Mouse (Mus musculus): ENCODE measurements around the gene Nap1l2. TPM values are rescaled to one million over a fixed set of nuclear protein-coding genes. Genes with fewer than 3 reads are reported as not detected.
"Not testable (repeated sequence)": the region's sequence is repeated elsewhere in the genome, so short reads cannot be mapped to it uniquely, and the experiment has no call there.

The Nap1l2 gene
- under 1 TPM in 1 of 2 experiments, not detected in 1; 0.17 TPM for total RNA-seq (2021)

- peak; percentile 6 for DNase-seq
Observed at GRCm38 (mm10) chrX:103186431-103186786, at the start of gene Nap1l2. Gene Nap1l2 (minus strand): TSS chrX:103186640.

DNA sequence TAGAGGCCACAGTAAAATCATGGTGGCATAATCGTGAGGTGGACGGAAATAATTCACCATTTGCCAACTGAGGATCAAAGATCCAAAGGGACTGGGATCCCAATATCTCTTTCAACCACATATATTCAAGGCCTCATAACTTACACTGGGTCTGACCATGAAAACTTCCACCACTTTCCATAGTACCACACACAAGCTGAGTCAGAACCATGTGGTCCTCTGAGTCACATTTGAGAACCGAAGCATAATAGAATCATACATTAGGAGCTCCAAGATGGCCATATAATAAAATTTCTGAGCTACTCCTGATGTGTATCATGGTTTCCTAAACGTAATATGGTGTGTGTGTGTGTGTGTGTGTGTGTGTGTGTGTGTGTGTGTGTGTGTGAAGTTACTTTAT lies 28.8 kb upstream of the Nap1l2 start:
- no peak for DNase-seq

DNA sequence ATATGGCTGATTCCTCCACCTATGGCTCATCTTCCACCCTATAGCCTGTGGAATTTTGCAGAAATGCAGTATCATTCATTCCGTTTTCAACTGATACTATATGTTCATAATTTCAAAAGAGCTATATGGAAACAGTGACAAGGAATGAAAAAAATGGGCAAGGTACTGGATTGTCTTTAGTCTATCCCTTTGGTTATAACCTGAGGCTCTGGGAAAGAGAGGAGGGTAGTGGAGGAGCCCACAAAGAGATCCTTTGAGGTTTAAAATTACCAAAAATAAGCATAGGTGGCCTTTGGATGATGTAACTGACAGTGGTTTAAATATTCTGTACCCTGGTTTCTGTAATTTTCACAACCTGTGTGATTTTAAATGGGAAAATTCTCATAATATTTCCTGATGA lies 389 bp upstream of the Nap1l2 start:
- no peak for DNase-seq

GRCm38 (mm10) chrX:103185781-103186430 lies 534 bp downstream of the Nap1l2 start:
- DNase-seq, result no peak

DNA sequence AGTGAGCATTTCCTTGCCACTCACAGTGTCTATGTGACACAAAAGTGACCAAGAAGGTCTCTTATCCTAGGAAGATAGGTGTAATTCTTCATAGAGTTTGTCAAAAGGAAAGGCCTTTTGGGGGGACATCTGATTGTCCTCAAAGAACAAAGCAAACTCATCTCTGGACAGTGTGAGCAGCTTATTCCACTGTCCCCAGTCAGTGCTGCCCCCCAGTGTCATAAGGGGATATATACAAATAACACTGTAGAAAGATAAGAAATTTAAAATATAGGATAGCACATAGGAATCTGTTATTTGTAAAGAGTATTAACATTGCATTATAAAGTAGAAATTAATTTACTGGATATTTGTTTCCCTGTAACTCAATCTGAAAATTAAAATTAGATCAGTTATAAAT lies 2.9 kb downstream of the Nap1l2 start:
- DNase-seq, result no peak

DNA sequence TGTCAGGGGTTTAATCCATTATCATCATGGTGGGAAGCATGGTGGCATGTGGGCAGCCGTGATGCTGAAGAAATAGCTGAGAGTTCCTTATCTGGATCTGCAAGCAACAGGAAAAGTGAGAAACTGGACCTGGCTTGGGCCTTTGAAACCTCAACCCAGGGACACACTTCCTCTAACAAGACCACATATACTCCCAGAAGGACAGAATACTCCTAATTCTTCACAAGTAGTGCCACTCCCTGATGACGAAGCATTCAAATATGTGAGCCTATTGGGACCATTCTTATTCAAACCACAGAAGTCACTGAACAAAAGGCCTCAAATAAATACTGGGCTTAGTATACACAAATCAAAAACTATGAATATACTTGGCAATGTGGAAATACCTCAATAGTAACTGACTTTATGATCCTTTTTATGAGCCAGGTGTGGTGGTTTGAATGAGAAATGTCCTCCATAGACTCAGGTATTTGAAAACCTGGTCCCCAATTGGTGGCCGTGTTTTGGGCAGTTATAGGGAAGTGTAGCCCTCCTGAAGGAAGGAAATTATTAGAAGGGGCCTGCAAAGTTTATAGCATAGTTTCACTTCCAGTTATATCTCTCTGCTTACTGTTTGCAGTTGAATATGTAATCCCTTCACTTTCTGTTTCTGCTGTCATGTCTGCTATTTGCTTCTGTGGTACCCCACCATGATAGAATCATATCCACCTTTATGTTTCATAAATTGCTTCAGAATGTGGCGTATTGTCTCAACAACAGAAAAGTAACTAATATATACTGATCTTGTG lies 6.5 kb downstream of the Nap1l2 start:
- DNase-seq, result no peak

GRCm38 (mm10) chrX:103164948-103165605 lies 21.4 kb downstream of the Nap1l2 start:
- not testable (repeated sequence) for DNase-seq

DNA sequence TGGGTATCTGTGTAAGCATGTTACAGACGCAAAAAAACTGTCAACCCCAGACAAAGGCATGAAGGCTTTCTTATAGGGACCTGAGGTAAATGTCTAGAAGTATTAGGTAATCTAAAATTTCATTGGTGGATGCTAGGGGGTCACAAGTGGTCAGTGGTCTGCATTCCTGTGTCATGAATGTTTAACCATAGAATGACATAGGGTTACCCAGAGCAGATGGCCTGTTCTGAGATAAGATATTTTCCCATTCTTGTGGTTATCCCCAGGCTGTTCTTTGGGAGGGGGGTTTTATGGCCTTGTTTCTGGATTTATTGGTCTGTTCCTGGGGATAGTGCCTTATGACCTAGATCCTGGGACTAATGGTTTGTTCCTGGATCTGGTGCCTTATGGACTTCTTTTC lies 30.3 kb downstream of the Nap1l2 start:
- no peak for DNase-seq

- no peak for DNase-seq
Observed at GRCm38 (mm10) chrX:103138549-103138948, 47.9 kb downstream of the Nap1l2 start.

Other genes with a start within 250 kb of the Nap1l2 start
- gene Cdx4, start 134.8 kb upstream of the Nap1l2 start, total RNA-seq (2021), result not detected
- 1 to 10 TPM; 1.6 TPM for gene Chic1, start 169.8 kb upstream of the Nap1l2 start, total RNA-seq (2021)
- not detected for gene Tsx, start 227.8 kb upstream of the Nap1l2 start, total RNA-seq (2021)
- not detected for gene Gm26992, start 235.4 kb upstream of the Nap1l2 start, total RNA-seq (2021)